Mouse (Mus musculus) liver, embryonic 14.5 days (tissue): ENCODE data around the gene Cox7b2. TPM values are rescaled to one million over a fixed set of nuclear protein-coding genes. Genes with fewer than 3 reads are reported as not detected.
"Not testable (repeated sequence)": the region's sequence is repeated elsewhere in the genome, so short reads cannot be mapped to it uniquely, and the experiment has no call there.

Source experiments
- ATAC-seq: fragments of 200-750 bp; cut with Nextera tagmentation; 2 replicates; pipeline ENCODE4 v1.8.0; 2017; ENCODE audit warnings: moderate number of reproducible peaks, mild to moderate bottlenecking, moderate library complexity; ENCODE audit not compliant: insufficient read depth
- DNase-seq, 3 experiments: peaks; one replicate each; pipeline ENCODE4 v3.0.0-alpha.2; 2012 to 2013; ENCODE audit warnings: low read depth in 3 of 3, low spot score in 3 of 3
- H3K27ac ChIP-seq: fragments of 300-500 bp; sonication (generic); 2 replicates; pipeline ENCODE4 v1.5.1; 2014; ENCODE audit warnings: moderate library complexity, mild to moderate bottlenecking, control low read depth, inconsistent platforms
- H3K27me3 ChIP-seq: fragments of 300-500 bp; sonication (generic); 2 replicates; pipeline ENCODE4 v1.6.1; 2014; ENCODE audit warnings: mild to moderate bottlenecking, low read length, moderate library complexity; ENCODE audit not compliant: control insufficient read depth, insufficient read depth
- H3K36me3 ChIP-seq: fragments of 300-500 bp; sonication (generic); replicated peaks from 2 replicates; pipeline ENCODE4 v1.6.1; 2014; ENCODE audit warnings: low read depth; ENCODE audit not compliant: control insufficient read depth, insufficient read depth
- H3K4me1 ChIP-seq, 2 experiments: fragments of 200-500 bp in 1 of 2; fragments of 300-500 bp in 1 of 2; sonication (generic) in 1 of 2; replicated peaks; 2 replicates each; pipeline ENCODE4 v1.6.1; 2012 to 2014; ENCODE audit warnings: antibody characterized with exemption in 1 of 2, inconsistent platforms in 1 of 2, low read length in 1 of 2; ENCODE audit not compliant: control insufficient read depth in 2 of 2, insufficient read depth in 2 of 2
- H3K4me2 ChIP-seq: fragments of 300-500 bp; sonication (generic); 2 replicates; pipeline ENCODE4 v1.6.1; 2014; ENCODE audit warnings: low read depth, mild to moderate bottlenecking, control low read depth, moderate library complexity
- H3K4me3 ChIP-seq, 2 experiments: fragments of 200-500 bp in 1 of 2; fragments of 300-500 bp in 1 of 2; sonication (generic) in 1 of 2; 2 replicates each; pipeline ENCODE4 v1.5.1; 2012 to 2014; ENCODE audit warnings: low read depth in 2 of 2, low read length in 2 of 2, mild to moderate bottlenecking in 2 of 2, control low read depth in 1 of 2, inconsistent platforms in 1 of 2, moderate library complexity in 1 of 2; ENCODE audit not compliant: insufficient read depth in 1 of 2
- H3K9ac ChIP-seq: fragments of 300-500 bp; sonication (generic); replicated peaks from 2 replicates; pipeline ENCODE4 v1.6.1; 2014; ENCODE audit warnings: mild to moderate bottlenecking, control low read depth, moderate library complexity
- H3K9me3 ChIP-seq: fragments of 300-500 bp; sonication (generic); 2 replicates; pipeline ENCODE4 v1.6.1; 2016; ENCODE audit warnings: low read length, mixed read lengths; ENCODE audit not compliant: control insufficient read depth
- CTCF ChIP-seq: IDR thresholded peaks from 2 replicates; pipeline ENCODE4 v1.5.1; 2016; ENCODE audit warnings: antibody characterized with exemption, low read depth, control low read depth
- EP300 ChIP-seq: IDR thresholded peaks from 2 replicates; pipeline ENCODE4 v1.6.1; 2016; ENCODE audit warnings: antibody characterized with exemption, low read depth
- WGBS: fragments of 180-500 bp; shearing (Covaris S2); extraction: QIAGEN DNeasy Blood & Tissue Kit; methylation state at CpG from one replicate; pipeline ENCODE4 v1.1.7; 2014; ENCODE audit not compliant: insufficient replicate concordance; 5-methylcytosine and 5-hydroxymethylcytosine counted together
- polyA plus RNA-seq, 2 experiments: library from polyadenylated mRNA; depleted of rRNA in 1 of 2; stranded (reverse) in 1 of 2; unstranded in 1 of 2; fragments of >200 nt; fragmentation: Nextera tagmentation in 1 of 2; extraction: Ambion mirVana in 1 of 2; gene quantifications; 2 replicates each; pipeline versions ENCODE4 v1.2.1 to v1.2.3; 2012 to 2014

The Cox7b2 gene
- not detected in 2 replicates for polyA plus RNA-seq (2012; rRNA removed)
- not detected in 2 replicates for polyA plus RNA-seq (2014; fragmentation: Nextera tagmentation; extraction: Ambion mirVana)

GRCm38 (mm10) chr5:71548079-71548478 lies at the start of gene Cox7b2:
Gene Cox7b2, minus strand, starts transcription at chr5:71548205.
- Histone ChIP-seq H3K4me2 (no peak within 1 kb of the TSS), H3K4me1 (no peaks in the 10 kb centered on the region), H3K9me3 (no peaks in the 10 kb centered on the region), H3K36me3 (no peaks in the 10 kb centered on the region), H3K27me3 (no peaks in the 10 kb centered on the region), H3K4me3 (no peak within 1 kb of the TSS), H3K27ac (no peak within 1 kb of the TSS), H3K9ac (no peak within 1 kb of the TSS)
- no peak for ATAC-seq
- TF ChIP-seq CTCF (no peak), EP300 (no peak)
- no peak for DNase-seq
- 74% methylated on average over 10 of the region's 10 CpGs for WGBS

- ATAC-seq (no peak), DNase-seq (no peak)
- Histone ChIP-seq H3K4me3 (no peak overlapping the region), H3K36me3 (no peaks in the 10 kb centered on the region), H3K4me1 (no peaks in the 10 kb centered on the region), H3K4me2 (no peak overlapping the region), H3K9me3 (no peaks in the 10 kb centered on the region), H3K27ac (no peak overlapping the region), H3K27me3 (no peaks in the 10 kb centered on the region), H3K9ac (no peak overlapping the region)
- WGBS, result 78% methylated on average over 2 of the region's 2 CpGs
- no peak for TF ChIP-seq CTCF
- TF ChIP-seq EP300, result no peak
These were observed 47.3 kb upstream of the Cox7b2 start for GRCm38 (mm10) chr5:71595321-71595720.

- no peaks in the 10 kb centered on the region for H3K27me3 ChIP-seq
- H3K4me3 ChIP-seq, result no peak overlapping the region
- H3K27ac ChIP-seq, result no peak overlapping the region
- TF ChIP-seq EP300 (no peak), CTCF (no peak)
- WGBS, result 47% methylated on average over 2 of the region's 2 CpGs
- H3K36me3 ChIP-seq, result no peaks in the 10 kb centered on the region
- DNase-seq (no peak), ATAC-seq (no peak)
- H3K9ac ChIP-seq, result no peak overlapping the region
- H3K4me2 ChIP-seq, result no peak overlapping the region
- no peaks in the 10 kb centered on the region for H3K9me3 ChIP-seq
- H3K4me1 ChIP-seq, result no peaks in the 10 kb centered on the region
These were observed 45.8 kb upstream of the Cox7b2 start for GRCm38 (mm10) chr5:71593745-71594255.

- no peaks in the 10 kb centered on the region for H3K4me1 ChIP-seq
- 64% methylated on average over 9 of the region's 9 CpGs for WGBS
- no peak for TF ChIP-seq EP300
- TF ChIP-seq CTCF, result no peak
- H3K4me3 ChIP-seq, result no peak overlapping the region
- H3K27ac ChIP-seq, result no peak overlapping the region
- no peaks in the 10 kb centered on the region for H3K36me3 ChIP-seq
- H3K9ac ChIP-seq, result no peak overlapping the region
- ATAC-seq (no peak), DNase-seq (no peak)
- H3K4me2 ChIP-seq, result no peak overlapping the region
- no peaks in the 10 kb centered on the region; the same call in 1 of the 2 replicates for H3K9me3 ChIP-seq
- no peaks in the 10 kb centered on the region for H3K27me3 ChIP-seq
These were observed 23.7 kb upstream of the Cox7b2 start for GRCm38 (mm10) chr5:71571646-71572237.

GRCm38 (mm10) chr5:71545554-71545953 lies 2.5 kb downstream of the Cox7b2 start:
- Histone ChIP-seq H3K27me3 (no peaks in the 10 kb centered on the region), H3K27ac (no peak overlapping the region)
- no peak for DNase-seq

GRCm38 (mm10) chr5:71525486-71525885 lies 22.5 kb downstream of the Cox7b2 start:
- H3K4me2 ChIP-seq, DNase-seq, H3K4me3 ChIP-seq, H3K4me1 ChIP-seq, H3K9me3 ChIP-seq, H3K27ac ChIP-seq, H3K9ac ChIP-seq, H3K36me3 ChIP-seq, H3K27me3 ChIP-seq, ATAC-seq: not testable (repeated sequence)
- WGBS, result 63% methylated on average over 7 of the region's 15 CpGs

More at GRCm38 (mm10) chr5:71545554-71545953, 2.5 kb downstream of the Cox7b2 start:
- H3K4me3 ChIP-seq, result no peak overlapping the region
- no peak overlapping the region for H3K4me2 ChIP-seq
- no peaks in the 10 kb centered on the region for H3K36me3 ChIP-seq
- no peak overlapping the region for H3K9ac ChIP-seq
- no peaks in the 10 kb centered on the region for H3K4me1 ChIP-seq
- TF ChIP-seq EP300, result no peak
- no peak for TF ChIP-seq CTCF
- no peaks in the 10 kb centered on the region for H3K9me3 ChIP-seq
- ATAC-seq, result no peak
